Mouse (Mus musculus) CD4-positive helper T cell, adult 2 months (primary cell): Measurements from ENCODE around the gene Foxred2.

ENCODE experiments used
- DNase-seq: peaks from one replicate; pipeline ENCODE4 v3.0.0-alpha.2; 2012; ENCODE audit warnings: low read depth, missing footprints, low spot score

Foxred2 gene

DNA sequence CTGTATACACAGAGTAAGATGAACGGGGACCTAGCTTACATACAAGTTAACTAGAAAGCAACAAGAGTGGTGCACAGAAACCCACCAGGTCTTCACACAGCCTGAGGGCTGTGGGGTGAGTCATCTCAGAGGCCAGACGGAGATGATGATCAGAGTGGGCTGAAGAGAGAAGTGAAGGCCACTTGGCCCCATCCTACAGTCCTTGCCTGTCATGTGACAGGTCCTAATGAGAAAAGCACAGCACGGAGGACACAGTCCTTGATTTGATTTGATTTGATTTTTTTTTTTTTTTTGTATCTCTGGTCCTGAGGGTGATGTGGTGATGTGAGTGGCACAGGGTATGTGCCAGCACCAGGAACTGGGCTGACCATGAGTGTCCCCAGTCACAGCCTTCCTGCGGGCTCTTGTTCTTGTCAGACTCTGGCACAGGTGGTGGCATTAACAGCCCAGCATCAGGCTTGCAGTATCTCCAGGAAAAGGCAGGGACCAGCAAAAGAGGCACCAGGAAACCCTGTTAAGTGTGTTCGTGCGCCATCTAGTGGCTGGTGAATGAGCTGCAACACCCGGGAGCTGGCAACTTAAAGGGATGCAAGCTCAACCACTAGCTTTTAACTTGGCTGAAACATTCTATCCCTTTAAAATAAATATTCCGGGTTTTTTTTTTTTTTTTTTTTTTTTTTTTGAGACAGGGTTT lies 39.5 kb downstream of the Foxred2 start:
- DNase-seq: peak; percentile 80

GRCm38 (mm10) chr15:77915287-77915686 lies 41.2 kb downstream of the Foxred2 start:
- DNase-seq: no peak

GRCm38 (mm10) chr15:77914507-77914906 lies 42.0 kb downstream of the Foxred2 start:
- DNase-seq: no peak

GRCm38 (mm10) chr15:77913054-77913453 lies 43.5 kb downstream of the Foxred2 start:
- DNase-seq: no peak

DNA sequence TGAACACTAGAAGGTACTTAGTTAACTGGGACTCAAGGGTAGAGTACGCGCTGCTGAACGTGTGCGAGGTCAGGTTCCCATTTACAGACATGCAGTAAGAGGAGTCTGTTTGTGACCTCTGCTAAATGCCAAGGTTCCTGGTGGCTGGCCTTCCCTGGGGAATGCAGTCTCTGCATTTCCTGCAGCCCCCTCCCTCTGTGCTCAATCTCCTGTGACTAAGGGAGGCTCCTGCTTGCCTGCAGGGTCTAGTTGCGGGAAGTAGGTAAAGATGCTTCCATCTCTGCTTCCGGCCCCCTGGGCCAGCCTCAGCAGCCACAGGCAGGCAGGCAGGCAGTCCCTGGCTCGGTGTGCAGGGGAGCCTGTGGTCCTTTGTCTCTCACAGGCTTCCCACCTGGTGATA lies 43.9 kb downstream of the Foxred2 start:
- no peak for DNase-seq

- no peak for DNase-seq
Observed at GRCm38 (mm10) chr15:77912048-77912447, 44.5 kb downstream of the Foxred2 start.

DNA sequence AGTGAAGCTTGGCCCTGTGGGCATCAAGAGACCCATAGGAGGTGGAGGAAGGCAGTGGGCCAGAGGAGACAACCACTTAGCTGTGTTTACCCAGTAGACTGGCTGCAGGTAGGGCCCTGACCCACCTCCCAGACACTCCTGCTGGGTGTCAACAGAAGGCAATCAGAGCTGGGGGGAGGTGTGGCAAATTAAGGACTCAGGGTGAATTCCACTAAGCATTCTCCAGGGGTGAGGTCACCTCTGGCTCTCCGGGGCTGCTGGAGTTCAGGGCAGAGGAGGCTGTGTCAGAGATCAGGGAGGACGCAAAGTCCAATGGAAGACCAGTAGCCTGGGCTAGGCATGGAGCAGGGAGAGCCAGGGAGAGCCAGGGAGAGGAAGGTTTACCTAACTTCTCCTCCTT lies 45.5 kb downstream of the Foxred2 start:
- no peak for DNase-seq

- no peak for DNase-seq
Observed at GRCm38 (mm10) chr15:77907646-77908518, 48.6 kb downstream of the Foxred2 start.

GRCm38 (mm10) chr15:77906545-77906944 lies 50.0 kb downstream of the Foxred2 start:
- no peak for DNase-seq

DNA sequence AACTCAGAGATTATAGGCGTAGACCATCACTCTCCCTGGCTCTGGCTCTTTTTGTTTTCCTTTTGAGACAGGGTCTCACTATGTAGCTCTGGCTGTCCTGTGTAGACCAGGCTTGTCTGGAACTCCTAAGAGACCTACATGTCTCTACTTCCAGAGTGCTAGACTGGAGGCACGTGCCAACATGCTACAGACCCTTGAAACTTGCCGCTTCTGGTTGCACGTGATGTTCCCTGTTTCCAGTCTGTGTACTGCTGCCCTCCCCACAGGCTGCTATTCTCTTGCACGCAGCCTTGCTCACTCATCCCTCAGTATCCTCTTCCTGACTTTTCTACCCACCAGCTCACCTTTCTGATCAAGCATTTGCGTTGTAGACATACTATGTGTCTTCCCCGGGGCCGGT lies 50.4 kb downstream of the Foxred2 start:
- DNase-seq: no peak

GRCm38 (mm10) chr15:77905275-77905970 lies 51.1 kb downstream of the Foxred2 start:
- DNase-seq: peak; percentile 64

DNA sequence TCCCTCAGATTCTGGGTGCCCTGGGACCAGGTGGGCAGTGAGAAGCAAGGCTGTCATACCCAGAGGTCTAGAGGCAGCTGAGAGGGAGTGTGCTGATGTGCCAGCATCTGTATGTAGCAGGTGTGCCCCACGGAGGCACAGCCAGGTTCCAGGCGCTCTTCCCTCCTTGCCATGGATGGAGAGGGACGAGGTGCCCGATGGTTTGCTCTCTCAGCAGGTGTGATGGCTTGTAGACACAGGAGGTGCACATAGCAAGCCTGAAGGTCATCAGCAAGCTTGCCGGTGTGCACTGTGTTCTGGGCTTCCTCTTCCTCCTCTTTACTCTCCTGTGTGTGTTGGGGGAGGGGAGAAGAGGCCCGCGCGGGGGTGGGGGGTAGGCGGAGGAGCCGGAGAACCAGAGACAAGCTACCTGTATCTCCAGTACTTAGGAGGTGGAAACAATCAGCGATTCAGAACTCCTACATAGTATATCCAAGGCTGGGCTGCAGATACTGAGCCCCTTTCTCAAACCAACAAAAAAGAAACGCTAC lies 52.1 kb downstream of the Foxred2 start:
- peak; percentile 59 for DNase-seq

DNA sequence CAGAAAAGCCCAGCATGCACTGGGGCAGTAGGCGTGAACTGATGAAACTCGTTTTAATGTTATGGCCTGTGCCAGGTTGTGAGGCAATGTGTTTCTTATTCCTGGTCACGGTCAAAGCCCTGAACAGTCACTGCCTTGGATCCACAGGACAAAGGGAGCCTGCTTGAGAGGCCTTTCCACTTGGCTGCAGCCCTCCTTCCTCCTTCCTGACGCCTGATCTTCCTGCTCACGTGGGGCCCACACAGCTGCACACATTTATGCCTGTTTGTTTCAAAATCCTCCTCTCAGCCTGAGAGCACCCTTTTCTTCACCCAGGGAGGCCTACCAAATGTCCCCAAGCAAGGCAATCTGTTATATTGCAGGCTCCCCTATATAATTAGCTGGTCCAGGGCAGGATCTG lies 53.3 kb downstream of the Foxred2 start:
- DNase-seq: no peak

DNA sequence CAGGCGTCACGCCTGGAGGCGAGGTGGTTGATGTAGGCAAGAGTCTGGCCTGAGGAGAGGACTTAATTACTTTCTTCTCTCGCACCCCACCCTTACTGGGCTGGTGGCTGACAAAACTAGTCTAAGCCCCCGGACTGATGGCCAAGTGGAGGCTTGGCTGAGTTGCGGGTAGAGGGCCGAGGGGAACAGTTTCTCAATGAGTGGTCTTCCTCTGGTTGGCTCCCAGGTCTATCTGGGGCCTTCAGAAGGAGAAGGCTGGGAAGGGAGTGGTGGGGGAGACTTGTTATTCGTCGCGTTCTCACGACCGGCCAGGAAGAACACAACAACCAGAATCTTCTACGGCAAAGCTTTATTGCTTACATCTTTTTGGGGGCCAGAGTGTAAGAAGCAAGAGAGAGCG lies 61.6 kb downstream of the Foxred2 start:
- peak; percentile 19 for DNase-seq

GRCm38 (mm10) chr15:77893292-77893691 lies 63.2 kb downstream of the Foxred2 start:
- DNase-seq: no peak

DNA sequence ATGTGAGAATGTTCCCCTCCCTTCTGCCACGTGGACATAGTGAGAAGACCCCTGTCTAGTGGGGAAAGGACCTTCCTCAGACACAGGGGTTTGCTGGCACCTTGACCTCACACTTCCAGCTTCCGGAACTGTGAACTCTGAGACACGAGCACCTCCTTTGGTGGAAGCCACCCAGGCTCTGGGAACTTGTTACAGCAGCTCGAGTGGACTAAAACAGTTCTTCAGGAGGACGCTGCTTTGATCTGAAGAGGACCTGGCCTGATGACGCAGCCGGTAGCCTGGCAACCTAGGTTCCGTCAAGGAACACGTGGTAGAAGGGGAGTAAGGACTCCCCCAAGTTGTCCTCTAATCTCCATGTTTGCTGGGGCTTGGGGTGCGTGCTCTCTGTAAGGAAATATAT lies 64.1 kb downstream of the Foxred2 start:
- no peak for DNase-seq

GRCm38 (mm10) chr15:77891766-77892165 lies 64.8 kb downstream of the Foxred2 start:
- no peak for DNase-seq
